Mouse (Mus musculus): ENCODE data around the gene Zfp114. TPM values are rescaled to one million over a fixed set of nuclear protein-coding genes. Genes with fewer than 3 reads are reported as not detected.

Gene Zfp114
- polyA plus RNA-seq, 1 experiment from 2014 or later = 7.5 TPM

DNA sequence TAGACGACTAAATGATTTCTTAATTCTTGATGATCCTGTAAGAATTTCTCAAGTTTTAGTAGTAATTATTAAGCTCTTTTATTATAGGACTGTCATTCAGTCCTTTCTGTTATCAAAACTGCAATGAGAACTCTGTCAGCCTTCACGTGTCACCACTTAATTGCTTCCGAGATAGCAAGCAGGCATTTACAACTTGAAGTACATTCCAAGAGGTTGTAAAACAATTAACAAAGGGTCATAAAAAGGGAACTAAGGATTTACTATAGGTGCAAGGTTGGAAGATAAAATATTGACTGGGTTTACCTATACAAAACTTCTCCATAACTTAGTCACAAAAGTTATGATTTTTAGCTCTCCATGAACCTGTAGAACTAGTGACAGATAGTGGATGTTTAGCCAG lies 18.3 kb downstream of the Zfp114 start:
- Histone ChIP-seq H3K4me1 (no peaks in the 10 kb centered on the region), H3K4me3 (no peak overlapping the region), H3K9ac (no peak overlapping the region), H3K9me3 (0 out of 2 replicates have a peak, but pooled peaks cover 6% of the 10 kb centered on the region), H3K27ac (no peak overlapping the region), H3K27me3 (no peaks in the 10 kb centered on the region), H3K4me2 (replicated peaks) (no peak overlapping the region), H3K36me3 (peaks cover 30% of the 10 kb centered on the region)
- WGBS = 89% methylated on average over 3 of the region's 3 CpGs
- ATAC-seq (ENCODE audit: insufficient number of reproducible peaks, insufficient read depth, low FRiP score, low TSS enrichment) = no peak

DNA sequence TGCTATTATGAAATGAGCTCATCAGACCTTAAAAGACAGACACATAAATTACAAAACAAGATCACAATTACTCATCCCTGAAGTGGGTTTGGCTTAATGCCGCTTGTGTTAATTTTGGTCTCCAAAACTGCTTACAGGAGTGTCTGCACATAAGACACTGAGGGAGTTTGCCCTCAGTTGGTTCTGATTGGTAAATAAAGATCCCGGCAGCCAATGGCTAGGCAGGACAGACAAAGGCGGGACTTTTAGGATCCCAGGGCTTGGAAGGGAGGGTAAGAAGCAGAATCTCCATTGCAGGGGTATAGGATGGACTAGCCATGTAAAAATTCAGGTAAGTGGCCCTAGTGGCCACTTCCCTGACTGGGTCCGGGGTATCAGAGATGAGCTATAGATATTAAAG lies 22.1 kb downstream of the Zfp114 start:
- Histone ChIP-seq H3K4me1 (no peaks in the 10 kb centered on the region), H3K4me2 (replicated peaks) (no peak overlapping the region), H3K4me3 (no peak overlapping the region), H3K36me3 (peaks cover 68% of the 10 kb centered on the region), H3K9me3 (0 out of 2 replicates have a peak, but pooled peaks cover 6% of the 10 kb centered on the region), H3K27ac (no peak overlapping the region), H3K9ac (no peak overlapping the region), H3K27me3 (no peaks in the 10 kb centered on the region)
- 94% methylated on average over 4 of the region's 4 CpGs for WGBS
- no peak for ATAC-seq (ENCODE audit: insufficient number of reproducible peaks, insufficient read depth, low FRiP score, low TSS enrichment)

DNA sequence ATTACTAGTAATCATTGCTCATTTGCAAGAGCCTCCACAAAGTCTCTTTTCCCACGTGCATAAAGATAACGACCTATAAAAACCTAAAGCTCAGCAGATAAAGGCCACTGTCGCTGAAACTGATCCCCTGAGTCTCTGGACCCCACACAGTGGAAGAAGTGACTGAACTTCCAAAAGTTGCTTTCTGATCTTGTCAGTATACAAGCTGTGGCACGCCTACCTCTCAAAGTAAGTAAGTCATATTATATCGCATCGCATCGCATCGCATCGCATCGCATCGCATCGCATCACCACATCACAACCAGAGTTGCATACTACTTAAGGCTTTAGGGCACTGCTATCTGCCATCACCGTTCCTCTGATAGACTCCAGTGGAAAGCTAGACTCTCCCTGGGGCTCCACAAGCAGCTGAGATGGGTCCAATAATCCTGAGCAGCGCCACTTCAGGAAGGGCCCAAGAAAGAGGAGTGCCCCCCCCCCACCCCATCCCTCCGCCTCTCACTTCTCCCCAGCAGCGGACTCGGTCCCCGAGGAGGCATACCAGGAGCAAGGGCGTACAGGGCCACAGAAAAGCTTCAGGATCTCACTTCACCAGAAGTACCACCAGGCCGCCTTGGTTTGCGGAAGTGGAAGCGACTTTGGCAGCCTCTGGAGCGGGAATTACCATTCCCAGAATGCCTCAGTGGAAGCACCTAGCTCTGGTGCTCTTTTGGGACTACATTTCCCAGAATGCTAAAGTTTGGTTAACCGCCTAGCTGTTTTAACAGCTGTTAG lies 32.8 kb downstream of the Zfp114 start:
- Histone ChIP-seq H3K36me3 (peaks cover 25% of the 10 kb centered on the region), H3K27me3 (no peaks in the 10 kb centered on the region), H3K4me3 (peak overlapping the region; percentile 65), H3K9me3 (no peaks in the 10 kb centered on the region), H3K4me1 (peaks cover 3% of the 10 kb centered on the region; the same call in 1 of the 2 replicates), H3K4me2 (replicated peaks) (peak overlapping the region; percentile 71), H3K27ac (peak overlapping the region; percentile 73), H3K9ac (peak overlapping the region; percentile 90)
- 18% methylated on average over 24 of the region's 24 CpGs for WGBS
- peak; percentile 86 for ATAC-seq (ENCODE audit: insufficient number of reproducible peaks, insufficient read depth, low FRiP score, low TSS enrichment)

DNA sequence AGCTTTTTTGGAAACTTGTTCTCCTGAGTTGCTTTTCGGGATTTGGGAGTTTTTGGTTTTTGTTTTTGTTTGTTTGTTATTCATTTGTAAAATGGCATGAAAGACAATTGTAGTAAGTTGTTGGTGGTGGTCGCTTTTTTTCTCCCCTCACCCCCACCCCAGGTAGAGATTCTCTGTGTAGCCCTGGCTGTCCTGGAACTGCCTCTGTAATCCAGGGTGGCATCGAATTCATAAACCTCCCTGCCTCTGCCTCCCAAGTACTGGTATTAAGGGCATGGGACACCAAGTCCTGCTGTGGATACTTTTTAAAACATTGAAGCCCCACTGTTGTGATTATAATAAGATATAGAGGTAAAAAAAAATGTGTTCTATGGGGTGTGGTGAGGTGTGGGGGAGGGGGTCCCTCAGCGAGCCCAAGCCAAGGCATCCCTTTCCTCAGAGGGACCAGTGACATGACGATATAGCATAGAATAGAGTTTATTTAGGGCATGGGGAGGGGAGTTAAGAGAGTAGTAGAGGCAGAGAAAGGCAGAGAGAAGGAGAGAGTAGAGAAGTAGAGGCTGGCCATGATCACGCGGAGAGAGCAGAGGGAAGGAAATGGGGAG lies 33.5 kb downstream of the Zfp114 start:
- H3K9ac ChIP-seq = no peak overlapping the region
- no peak for ATAC-seq (ENCODE audit: insufficient number of reproducible peaks, insufficient read depth, low FRiP score, low TSS enrichment)
- 56% methylated on average over 7 of the region's 7 CpGs for WGBS
- H3K4me3 ChIP-seq = peak overlapping the region; percentile 65; the same call in 1 of the 2 replicates
- peak overlapping the region; percentile 71 for H3K4me2 ChIP-seq (replicated peaks)
- H3K4me1 ChIP-seq = peaks cover 3% of the 10 kb centered on the region; the same call in 1 of the 2 replicates
- no peaks in the 10 kb centered on the region for H3K27me3 ChIP-seq
- H3K36me3 ChIP-seq = peaks cover 18% of the 10 kb centered on the region
- H3K9me3 ChIP-seq = no peaks in the 10 kb centered on the region
- no peak overlapping the region for H3K27ac ChIP-seq

DNA sequence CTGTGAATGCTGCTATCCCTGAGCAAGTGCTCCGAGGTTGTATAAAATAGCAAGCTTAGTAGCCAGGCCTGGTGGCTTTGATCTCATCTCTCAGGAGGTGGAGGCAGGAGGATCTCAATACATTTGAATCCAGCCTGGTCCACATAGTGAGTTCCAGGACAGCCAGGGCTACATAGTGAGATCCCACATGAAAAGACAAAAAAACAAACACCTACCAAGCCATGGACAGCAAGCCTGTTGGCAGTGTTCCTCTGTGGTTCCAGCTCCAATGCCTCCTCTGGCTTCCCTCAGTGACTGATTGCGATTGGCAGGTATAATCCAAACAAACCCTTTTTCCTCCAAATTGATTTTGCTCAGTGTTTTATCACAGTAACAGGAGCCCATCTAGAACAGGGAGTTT lies 35.4 kb downstream of the Zfp114 start:
- ATAC-seq (ENCODE audit: insufficient number of reproducible peaks, insufficient read depth, low FRiP score, low TSS enrichment) = no peak
- no peaks in the 10 kb centered on the region for H3K9me3 ChIP-seq
- peaks cover 5% of the 10 kb centered on the region for H3K36me3 ChIP-seq
- WGBS = 86% methylated on average over 2 of the region's 2 CpGs
- H3K9ac ChIP-seq = no peak overlapping the region
- H3K27ac ChIP-seq = no peak overlapping the region
- peaks cover 3% of the 10 kb centered on the region; the same call in 1 of the 2 replicates for H3K4me1 ChIP-seq
- no peak overlapping the region for H3K4me3 ChIP-seq
- no peak overlapping the region for H3K4me2 ChIP-seq (replicated peaks)
- no peaks in the 10 kb centered on the region for H3K27me3 ChIP-seq

DNA sequence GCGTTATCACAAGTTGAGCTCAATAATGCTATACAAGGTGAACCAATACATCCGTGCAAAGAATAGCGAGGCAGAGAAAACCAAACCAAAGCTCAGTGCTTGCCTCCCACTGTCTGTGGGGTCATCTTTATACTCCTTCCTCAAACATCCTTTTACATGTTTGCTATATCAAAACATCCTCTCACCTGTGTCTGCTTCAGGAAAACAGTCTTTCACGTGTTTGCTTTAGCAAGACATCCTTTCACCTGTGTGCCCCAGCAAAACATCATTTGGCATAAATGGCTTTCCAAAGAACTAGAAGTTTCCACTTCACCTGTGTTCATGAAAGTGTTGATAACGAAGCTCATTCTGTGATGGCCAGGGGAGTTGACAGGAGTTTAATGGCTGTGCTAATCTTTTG lies 36.5 kb downstream of the Zfp114 start, which contains the start of gene Zfp111:
Zfp111 (minus strand) TSS at position 101 of the 400 bp plus-strand sequence.
- Histone ChIP-seq H3K4me1 (peaks cover 3% of the 10 kb centered on the region; the same call in 1 of the 2 replicates), H3K4me2 (replicated peaks) (no peak within 1 kb of the TSS), H3K27me3 (no peaks in the 10 kb centered on the region), H3K9me3 (no peaks in the 10 kb centered on the region), H3K27ac (no peak within 1 kb of the TSS), H3K36me3 (no peaks in the 10 kb centered on the region), H3K9ac (no peak within 1 kb of the TSS), H3K4me3 (no peak within 1 kb of the TSS)
- ATAC-seq (ENCODE audit: insufficient number of reproducible peaks, insufficient read depth, low FRiP score, low TSS enrichment) = no peak
- WGBS = 80% methylated on average over 5 of the region's 5 CpGs

Other genes with a start within 250 kb of the Zfp114 start
- gene Vmn1r179, start 248.1 kb upstream of the Zfp114 start, polyA plus RNA-seq (2016; fragmentation: Nextera tagmentation; extraction: Ambion mirVana) = not detected in 2 replicates
- gene Vmn1r180, start 224.4 kb upstream of the Zfp114 start, polyA plus RNA-seq (2016; fragmentation: Nextera tagmentation; extraction: Ambion mirVana) = not detected in 2 replicates
- gene Vmn1r181, start 200.4 kb upstream of the Zfp114 start, polyA plus RNA-seq (2016; fragmentation: Nextera tagmentation; extraction: Ambion mirVana) = not detected in 2 replicates
- gene V1rd19, start 173.4 kb upstream of the Zfp114 start, polyA plus RNA-seq (2016; fragmentation: Nextera tagmentation; extraction: Ambion mirVana) = not detected in 2 replicates
- gene Vmn1r183, start 121.8 kb upstream of the Zfp114 start, polyA plus RNA-seq (2016; fragmentation: Nextera tagmentation; extraction: Ambion mirVana) = not detected in 2 replicates
- gene Zfp180, start 93.1 kb upstream of the Zfp114 start, polyA plus RNA-seq (2016; fragmentation: Nextera tagmentation; extraction: Ambion mirVana) = 27.4 and 27.7 TPM in 2 replicates
- 9.1 and 9.8 TPM in 2 replicates for gene Zfp112, start 62.7 kb upstream of the Zfp114 start, polyA plus RNA-seq (2016; fragmentation: Nextera tagmentation; extraction: Ambion mirVana)
- gene Zfp235, start 40.9 kb upstream of the Zfp114 start, polyA plus RNA-seq (2016; fragmentation: Nextera tagmentation; extraction: Ambion mirVana) = 18.3 and 18.4 TPM in 2 replicates
- gene Zfp111, start 36.4 kb downstream of the Zfp114 start, polyA plus RNA-seq (2016; fragmentation: Nextera tagmentation; extraction: Ambion mirVana) = 10.1 and 11.3 TPM in 2 replicates
- gene Zfp109, start 62.5 kb downstream of the Zfp114 start, polyA plus RNA-seq (2016; fragmentation: Nextera tagmentation; extraction: Ambion mirVana) = 5.9 and 6.6 TPM in 2 replicates
- gene Zfp108, start 79.7 kb downstream of the Zfp114 start, polyA plus RNA-seq (2016; fragmentation: Nextera tagmentation; extraction: Ambion mirVana) = 5.3 and 5.6 TPM in 2 replicates
- gene Zfp93, start 95.4 kb downstream of the Zfp114 start, polyA plus RNA-seq (2016; fragmentation: Nextera tagmentation; extraction: Ambion mirVana) = 10.0 and 12.0 TPM in 2 replicates
- gene Zfp61, start 126.2 kb downstream of the Zfp114 start, polyA plus RNA-seq (2016; fragmentation: Nextera tagmentation; extraction: Ambion mirVana) = 57.7 and 63.1 TPM in 2 replicates
- gene Zfp94, start 141.6 kb downstream of the Zfp114 start, polyA plus RNA-seq (2016; fragmentation: Nextera tagmentation; extraction: Ambion mirVana) = 15.8 and 16.4 TPM in 2 replicates
- 0.26 TPM in 1 of 2 replicates, not detected in the other for gene Tescl, start 158.9 kb downstream of the Zfp114 start, polyA plus RNA-seq (2016; fragmentation: Nextera tagmentation; extraction: Ambion mirVana)
- not detected in 2 replicates for gene Lypd5, start 174.1 kb downstream of the Zfp114 start, polyA plus RNA-seq (2016; fragmentation: Nextera tagmentation; extraction: Ambion mirVana)
- gene Kcnn4, start 195.2 kb downstream of the Zfp114 start, polyA plus RNA-seq (2016; fragmentation: Nextera tagmentation; extraction: Ambion mirVana) = 2.0 and 2.7 TPM in 2 replicates
- gene Smg9, start 224.6 kb downstream of the Zfp114 start, polyA plus RNA-seq (2016; fragmentation: Nextera tagmentation; extraction: Ambion mirVana) = 23.6 and 26.0 TPM in 2 replicates

Measured in embryonic facial prominence, embryonic 12.5 days (tissue).